Mouse (Mus musculus) T-helper 1 cell (primary cell): ENCODE data around the gene Adgrf5.
"Not testable (repeated sequence)": the region's sequence is repeated elsewhere in the genome, so short reads cannot be mapped to it uniquely, and the experiment has no call there.

ENCODE experiments used
- in situ Hi-C: fragments of 300-600 bp; cut with MboI, MseI; formaldehyde crosslinking; loops from one replicate; pipeline ENCODE4 v1.15.1; 2025; ENCODE audit warnings: high pct_unique_total_duplicates

Gene Adgrf5

GRCm38 (mm10) chr17:43359826-43360619, at the start of gene Adgrf5:
Gene Adgrf5, plus strand, starts transcription at chr17:43360451.
- in situ Hi-C loops, result no loop called here

- in situ Hi-C loops, result no loop called here
Observed at GRCm38 (mm10) chr17:43325986-43326671, 34.1 kb upstream of the Adgrf5 start.

- in situ Hi-C loops, result no loop called here
Observed at GRCm38 (mm10) chr17:43326726-43327700, 33.2 kb upstream of the Adgrf5 start.

GRCm38 (mm10) chr17:43327810-43328209, 32.4 kb upstream of the Adgrf5 start:
- in situ Hi-C loops, result no loop called here

GRCm38 (mm10) chr17:43329216-43329615, 31.0 kb upstream of the Adgrf5 start:
- in situ Hi-C loops, result no loop called here

- in situ Hi-C loops, result no loop called here
Observed at GRCm38 (mm10) chr17:43329761-43330183, 30.5 kb upstream of the Adgrf5 start.

GRCm38 (mm10) chr17:43332686-43333085, 27.6 kb upstream of the Adgrf5 start:
- in situ Hi-C loops, result no loop called here

- in situ Hi-C loops, result no loop called here
Observed at GRCm38 (mm10) chr17:43334074-43334473, 26.2 kb upstream of the Adgrf5 start.

GRCm38 (mm10) chr17:43337643-43338042, 22.6 kb upstream of the Adgrf5 start:
- in situ Hi-C loops, result no loop called here

- in situ Hi-C loops, result no loop called here
Observed at GRCm38 (mm10) chr17:43338279-43338678, 22.0 kb upstream of the Adgrf5 start.

- in situ Hi-C loops, result not testable (repeated sequence)
Observed at GRCm38 (mm10) chr17:43346499-43346898, 13.8 kb upstream of the Adgrf5 start.

- in situ Hi-C loops, result no loop called here
Observed at GRCm38 (mm10) chr17:43357902-43358539, 2.2 kb upstream of the Adgrf5 start.

- in situ Hi-C loops, result no loop called here
Observed at GRCm38 (mm10) chr17:43361021-43361420, 770 bp downstream of the Adgrf5 start.

GRCm38 (mm10) chr17:43362362-43362761, 2.1 kb downstream of the Adgrf5 start:
- in situ Hi-C loops, result no loop called here

GRCm38 (mm10) chr17:43362881-43363280, 2.6 kb downstream of the Adgrf5 start:
- in situ Hi-C loops, result no loop called here

- in situ Hi-C loops, result no loop called here
Observed at GRCm38 (mm10) chr17:43363921-43364320, 3.7 kb downstream of the Adgrf5 start.

GRCm38 (mm10) chr17:43365297-43365696, 5.0 kb downstream of the Adgrf5 start:
- in situ Hi-C loops, result no loop called here

- in situ Hi-C loops, result no loop called here
Observed at GRCm38 (mm10) chr17:43366486-43366885, 6.2 kb downstream of the Adgrf5 start.

- in situ Hi-C loops, result no loop called here
Observed at GRCm38 (mm10) chr17:43368171-43368576, 7.9 kb downstream of the Adgrf5 start.

GRCm38 (mm10) chr17:43372604-43373003, 12.4 kb downstream of the Adgrf5 start:
- in situ Hi-C loops, result no loop called here

- in situ Hi-C loops, result no loop called here
Observed at GRCm38 (mm10) chr17:43374020-43374419, 13.8 kb downstream of the Adgrf5 start.
